Mouse (Mus musculus) kidney, adult 2 months (tissue): ENCODE results near the gene Pdp2.

Experiments used
- CTCF ChIP-seq: fragments of 200-500 bp; conservative IDR thresholded peaks from 2 replicates; pipeline ENCODE4 v1.5.1; 2011; ENCODE audit warnings: low read depth, mild to moderate bottlenecking, control low read depth, low read length, moderate library complexity, mixed read lengths; ENCODE audit not compliant: insufficient read depth, insufficient read length
- POLR2A ChIP-seq: fragments of 200-500 bp; IDR thresholded peaks from one replicate; pipeline ENCODE4 v1.6.1; 2011; ENCODE audit warnings: low read depth, low read length, control low read depth

DNA sequence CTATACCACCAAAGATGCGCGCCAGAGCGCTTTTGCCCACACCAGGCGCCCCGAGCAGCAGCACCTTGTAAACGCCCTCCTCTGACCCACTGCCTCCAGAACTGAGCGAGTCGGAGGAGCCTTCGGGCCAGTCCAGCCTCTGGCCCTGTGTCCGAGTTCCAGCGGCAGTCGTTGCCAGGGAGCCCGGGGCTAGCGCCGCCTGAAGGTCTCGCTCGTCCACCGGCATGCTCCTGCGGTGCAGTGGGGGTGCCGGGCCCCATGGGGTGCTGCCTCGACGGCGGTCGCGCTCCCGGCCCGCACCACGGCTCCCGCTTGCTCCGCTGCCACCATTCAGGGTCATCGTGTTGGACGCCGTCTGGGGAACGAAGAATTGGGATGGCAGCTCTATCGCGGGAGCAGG lies 39.3 kb downstream of the Pdp2 start:
- no peak for TF ChIP-seq CTCF
- no peak for TF ChIP-seq POLR2A
